Mouse (Mus musculus) G1E (cell line): ENCODE results near the gene Igf2bp3. TPM values are rescaled to one million over a fixed set of nuclear protein-coding genes. Genes with fewer than 3 reads are reported as not detected.

ENCODE experiments used
- ATAC-seq: 2 replicates; pipeline ENCODE4 v1.8.0; 2016; ENCODE audit warnings: mild to moderate bottlenecking; ENCODE audit not compliant: insufficient number of reproducible peaks, poor library complexity, low FRiP score, severe bottlenecking; ENCODE audit errors: extremely low read depth
- DNase-seq: peaks from one replicate; pipeline ENCODE4 v3.0.0; 2012; ENCODE audit warnings: low spot score
- H3K27me3 ChIP-seq: 2 replicates; pipeline ENCODE4 v1.6.1; 2012; ENCODE audit warnings: mild to moderate bottlenecking, low read length, inconsistent platforms; ENCODE audit not compliant: insufficient read depth
- H3K36me3 ChIP-seq: replicated peaks from 2 replicates; pipeline ENCODE3; 2012; ENCODE audit warnings: mild to moderate bottlenecking, inconsistent platforms
- H3K4me1 ChIP-seq: 2 replicates; pipeline ENCODE4 v1.6.1; 2012; ENCODE audit warnings: low read depth, low read length, inconsistent platforms, mixed read lengths; ENCODE audit not compliant: insufficient read depth
- H3K4me3 ChIP-seq: 2 replicates; pipeline ENCODE4 v1.5.1; 2012; ENCODE audit warnings: low read depth, mild to moderate bottlenecking, inconsistent platforms, low read length, moderate library complexity, mixed read lengths
- H3K9me3 ChIP-seq: replicated peaks from 2 replicates; pipeline ENCODE4 v1.6.1; 2012; ENCODE audit warnings: inconsistent platforms
- CTCF ChIP-seq: IDR thresholded peaks from 2 replicates; pipeline ENCODE4 v1.5.1; 2012; ENCODE audit warnings: low read depth, low read length, inconsistent platforms, mixed read lengths
- GATA1 ChIP-seq: IDR thresholded peaks from 2 replicates; pipeline ENCODE4 v1.6.1; 2012; ENCODE audit warnings: borderline replicate concordance, low read length, inconsistent platforms, mixed read lengths
- GATA2 ChIP-seq: IDR thresholded peaks from 2 replicates; pipeline ENCODE4 v1.6.1; 2012; ENCODE audit warnings: low read depth, low read length, inconsistent platforms, borderline replicate concordance
- POLR2AphosphoS5 ChIP-seq: IDR thresholded peaks from 2 replicates; pipeline ENCODE4 v1.6.1; 2012; ENCODE audit warnings: low read depth, low read length, inconsistent platforms; ENCODE audit not compliant: insufficient replicate concordance
- TAL1 ChIP-seq: conservative IDR thresholded peaks from 2 replicates; pipeline ENCODE4 v1.6.1; 2012; ENCODE audit warnings: low read depth, low read length, inconsistent platforms, mixed read lengths
- polyA plus RNA-seq: library from polyadenylated mRNA; stranded (reverse); fragments of >175 nt; gene quantifications from 2 replicates; pipeline ENCODE4 v1.2.3, GENCODE M21; 2012
- total RNA-seq, 2 experiments: library from RNA; stranded (forward) in 1 of 2; stranded (reverse) in 1 of 2; fragments of 200-1000 nt in 1 of 2; fragments of >200 nt in 1 of 2; fragmentation: Nextera tagmentation in 1 of 2; gene quantifications; 2 replicates each; pipeline ENCODE4 v1.2.3; 2014 to 2017

Gene Igf2bp3
- total and polyA plus RNA-seq, 3 experiments = 25.9 to 50.9 (median 41.2) TPM

- TF ChIP-seq POLR2AphosphoS5 (no peak), GATA1 (no peak), GATA2 (no peak), CTCF (no peak), TAL1 (no peak)
- Histone ChIP-seq H3K4me3 (no peak overlapping the region), H3K27me3 (no peaks in the 10 kb centered on the region), H3K36me3 (peaks cover 57% of the 10 kb centered on the region), H3K4me1 (peaks cover 16% of the 10 kb centered on the region), H3K9me3 (no peaks in the 10 kb centered on the region)
- ATAC-seq (no peak), DNase-seq (no peak)
Measured at GRCm38 (mm10) chr6:49149202-49149930, 65.4 kb downstream of the Igf2bp3 start.

- Histone ChIP-seq H3K27me3 (no peaks in the 10 kb centered on the region), H3K4me3 (no peak overlapping the region), H3K9me3 (no peaks in the 10 kb centered on the region), H3K36me3 (peaks cover 56% of the 10 kb centered on the region), H3K4me1 (peaks cover 16% of the 10 kb centered on the region)
- DNase-seq (no peak), ATAC-seq (no peak)
- TF ChIP-seq CTCF = no peak
- no peak for TF ChIP-seq POLR2AphosphoS5
- TF ChIP-seq GATA1 = no peak
- no peak for TF ChIP-seq TAL1
- TF ChIP-seq GATA2 = no peak
Measured at GRCm38 (mm10) chr6:49148781-49149180, 66.0 kb downstream of the Igf2bp3 start.

- TF ChIP-seq CTCF (no peak), TAL1 (no peak), POLR2AphosphoS5 (no peak), GATA1 (no peak), GATA2 (no peak)
- peaks cover 16% of the 10 kb centered on the region for H3K4me1 ChIP-seq
- no peaks in the 10 kb centered on the region for H3K9me3 ChIP-seq
- ATAC-seq = no peak
- no peak overlapping the region for H3K4me3 ChIP-seq
- no peak for DNase-seq
- no peaks in the 10 kb centered on the region for H3K27me3 ChIP-seq
- peaks cover 55% of the 10 kb centered on the region for H3K36me3 ChIP-seq
Measured at GRCm38 (mm10) chr6:49148368-49148767, 66.4 kb downstream of the Igf2bp3 start.

- no peak overlapping the region for H3K4me3 ChIP-seq
- no peaks in the 10 kb centered on the region for H3K9me3 ChIP-seq
- no peak for DNase-seq
- H3K27me3 ChIP-seq = no peaks in the 10 kb centered on the region
- peaks cover 16% of the 10 kb centered on the region for H3K4me1 ChIP-seq
- ATAC-seq = no peak
- no peak for TF ChIP-seq GATA1
- TF ChIP-seq POLR2AphosphoS5 = no peak
- TF ChIP-seq GATA2 = no peak
- no peak for TF ChIP-seq TAL1
- H3K36me3 ChIP-seq = peaks cover 69% of the 10 kb centered on the region
Measured at GRCm38 (mm10) chr6:49146461-49146860, 68.3 kb downstream of the Igf2bp3 start.

GRCm38 (mm10) chr6:49142428-49142827 is 72.3 kb downstream of the Igf2bp3 start:
- DNase-seq = no peak
- peaks cover 60% of the 10 kb centered on the region for H3K36me3 ChIP-seq
- TF ChIP-seq GATA1 (no peak), TAL1 (no peak), CTCF (no peak), GATA2 (no peak), POLR2AphosphoS5 (no peak)
- no peak overlapping the region for H3K4me3 ChIP-seq
- no peak for ATAC-seq
- H3K4me1 ChIP-seq = peaks cover 44% of the 10 kb centered on the region
- H3K27me3 ChIP-seq = no peaks in the 10 kb centered on the region
- no peaks in the 10 kb centered on the region for H3K9me3 ChIP-seq

GRCm38 (mm10) chr6:49141125-49141524 is 73.6 kb downstream of the Igf2bp3 start:
- Histone ChIP-seq H3K27me3 (no peaks in the 10 kb centered on the region), H3K4me3 (no peak overlapping the region), H3K36me3 (peaks cover 52% of the 10 kb centered on the region), H3K4me1 (peaks cover 52% of the 10 kb centered on the region), H3K9me3 (no peaks in the 10 kb centered on the region)
- no peak for TF ChIP-seq POLR2AphosphoS5
- TF ChIP-seq TAL1 = no peak
- TF ChIP-seq CTCF = no peak
- no peak for TF ChIP-seq GATA2
- TF ChIP-seq GATA1 = no peak
- no peak for ATAC-seq
- DNase-seq = no peak
